Mouse (Mus musculus): ENCODE measurements around the gene Shroom3. TPM values are rescaled to one million over a fixed set of nuclear protein-coding genes. Genes with fewer than 3 reads are reported as not detected.

Gene Shroom3
- polyA plus RNA-seq, 1 experiment: 1.3 TPM

- no peaks in the 10 kb centered on the region; the same call in none of the 2 replicates for H3K4me1 ChIP-seq (ENCODE audit: control insufficient read depth, insufficient read depth, low read length)
- 0 out of 2 replicates have a peak, but pooled peaks have one; percentile 28 for TF ChIP-seq CTCF (IDR thresholded peaks at IDR 0.05; ENCODE audit: control insufficient read depth, insufficient read depth, low read length)
- no peak for TF ChIP-seq POLR2A (IDR thresholded peaks at IDR 0.05; ENCODE audit: borderline replicate concordance, control insufficient read depth, low read depth, low read length)
- H3K4me3 ChIP-seq (replicated peaks; ENCODE audit: control insufficient read depth, low read depth, low read length): no peak overlapping the region
- WGBS: 45% methylated on average over 2 of the region's 2 CpGs
- no peak overlapping the region for H3K27ac ChIP-seq (ENCODE audit: control insufficient read depth, insufficient read depth, low read depth, low read length, poor library complexity)
Measured at GRCm38 (mm10) chr5:92983942-92984341, 300.7 kb downstream of the Shroom3 start.

- H3K4me3 ChIP-seq (replicated peaks; ENCODE audit: control insufficient read depth, low read depth, low read length): no peak overlapping the region
- no peaks in the 10 kb centered on the region for H3K4me1 ChIP-seq (ENCODE audit: control insufficient read depth, insufficient read depth, low read length)
- no peak for TF ChIP-seq CTCF (IDR thresholded peaks at IDR 0.05; ENCODE audit: control insufficient read depth, insufficient read depth, low read length)
- WGBS: 59% methylated on average over 1 of the region's 1 CpGs
- H3K27ac ChIP-seq (ENCODE audit: control insufficient read depth, insufficient read depth, low read depth, low read length, poor library complexity): no peak overlapping the region
Measured at GRCm38 (mm10) chr5:92984692-92985091, 301.5 kb downstream of the Shroom3 start.

- H3K27ac ChIP-seq (ENCODE audit: control insufficient read depth, insufficient read depth, low read depth, low read length, poor library complexity): no peak overlapping the region
- no peaks in the 10 kb centered on the region for H3K4me1 ChIP-seq (ENCODE audit: control insufficient read depth, insufficient read depth, low read length)
- 80% methylated on average over 2 of the region's 2 CpGs for WGBS
- H3K4me3 ChIP-seq (replicated peaks; ENCODE audit: control insufficient read depth, low read depth, low read length): no peak overlapping the region
- TF ChIP-seq POLR2A (IDR thresholded peaks at IDR 0.05; ENCODE audit: borderline replicate concordance, control insufficient read depth, low read depth, low read length) (no peak), CTCF (IDR thresholded peaks at IDR 0.05; ENCODE audit: control insufficient read depth, insufficient read depth, low read length) (no peak)
Measured at GRCm38 (mm10) chr5:92985391-92985790, 302.2 kb downstream of the Shroom3 start.

GRCm38 (mm10) chr5:92986651-92987610 lies 303.7 kb downstream of the Shroom3 start:
- no peak overlapping the region for H3K4me3 ChIP-seq (replicated peaks; ENCODE audit: control insufficient read depth, low read depth, low read length)
- no peak for TF ChIP-seq CTCF (IDR thresholded peaks at IDR 0.05; ENCODE audit: control insufficient read depth, insufficient read depth, low read length)
- TF ChIP-seq POLR2A (IDR thresholded peaks at IDR 0.05; ENCODE audit: borderline replicate concordance, control insufficient read depth, low read depth, low read length): no peak
- WGBS: 83% methylated on average over 22 of the region's 22 CpGs
- no peaks in the 10 kb centered on the region for H3K4me1 ChIP-seq (ENCODE audit: control insufficient read depth, insufficient read depth, low read length)
- H3K27ac ChIP-seq (ENCODE audit: control insufficient read depth, insufficient read depth, low read depth, low read length, poor library complexity): no peak overlapping the region

- Histone ChIP-seq H3K4me3 (replicated peaks; ENCODE audit: control insufficient read depth, low read depth, low read length) (no peak overlapping the region), H3K27ac (ENCODE audit: control insufficient read depth, insufficient read depth, low read depth, low read length, poor library complexity) (no peak overlapping the region), H3K4me1 (ENCODE audit: control insufficient read depth, insufficient read depth, low read length) (no peaks in the 10 kb centered on the region)
- 38% methylated on average over 16 of the region's 16 CpGs for WGBS
- TF ChIP-seq POLR2A (IDR thresholded peaks at IDR 0.05; ENCODE audit: borderline replicate concordance, control insufficient read depth, low read depth, low read length): no peak
- no peak for TF ChIP-seq CTCF (IDR thresholded peaks at IDR 0.05; ENCODE audit: control insufficient read depth, insufficient read depth, low read length)
Measured at GRCm38 (mm10) chr5:92987891-92988768, 304.9 kb downstream of the Shroom3 start.

- WGBS: 68% methylated on average over 15 of the region's 15 CpGs
- TF ChIP-seq POLR2A (IDR thresholded peaks at IDR 0.05; ENCODE audit: borderline replicate concordance, control insufficient read depth, low read depth, low read length): no peak
- TF ChIP-seq CTCF (IDR thresholded peaks at IDR 0.05; ENCODE audit: control insufficient read depth, insufficient read depth, low read length): no peak
- Histone ChIP-seq H3K27ac (ENCODE audit: control insufficient read depth, insufficient read depth, low read depth, low read length, poor library complexity) (no peak overlapping the region), H3K4me1 (ENCODE audit: control insufficient read depth, insufficient read depth, low read length) (no peaks in the 10 kb centered on the region), H3K4me3 (replicated peaks; ENCODE audit: control insufficient read depth, low read depth, low read length) (no peak overlapping the region)
Measured at GRCm38 (mm10) chr5:92988769-92989356, 305.6 kb downstream of the Shroom3 start.

GRCm38 (mm10) chr5:92992106-92992505 lies 308.9 kb downstream of the Shroom3 start:
- whole genome bisulfite sequencing: 58% methylated on average over 3 of the region's 3 CpGs
- Histone ChIP-seq H3K4me3 (replicated peaks; ENCODE audit: control insufficient read depth, low read depth, low read length) (no peak overlapping the region), H3K27ac (ENCODE audit: control insufficient read depth, insufficient read depth, low read depth, low read length, poor library complexity) (no peak overlapping the region), H3K4me1 (ENCODE audit: control insufficient read depth, insufficient read depth, low read length) (no peaks in the 10 kb centered on the region)
- TF ChIP-seq POLR2A (IDR thresholded peaks at IDR 0.05; ENCODE audit: borderline replicate concordance, control insufficient read depth, low read depth, low read length): no peak
- TF ChIP-seq CTCF (IDR thresholded peaks at IDR 0.05; ENCODE audit: control insufficient read depth, insufficient read depth, low read length): no peak

GRCm38 (mm10) chr5:92994309-92994708 lies 311.1 kb downstream of the Shroom3 start:
- WGBS: 85% methylated on average over 6 of the region's 6 CpGs
- Histone ChIP-seq H3K4me3 (replicated peaks; ENCODE audit: control insufficient read depth, low read depth, low read length) (no peak overlapping the region), H3K27ac (ENCODE audit: control insufficient read depth, insufficient read depth, low read depth, low read length, poor library complexity) (no peak overlapping the region), H3K4me1 (ENCODE audit: control insufficient read depth, insufficient read depth, low read length) (no peaks in the 10 kb centered on the region)
- TF ChIP-seq POLR2A (IDR thresholded peaks at IDR 0.05; ENCODE audit: borderline replicate concordance, control insufficient read depth, low read depth, low read length) (no peak), CTCF (IDR thresholded peaks at IDR 0.05; ENCODE audit: control insufficient read depth, insufficient read depth, low read length) (no peak)

Measured in bone marrow, adult 2 months (tissue).